Mouse (Mus musculus) lung, embryonic 15.5 days (tissue): ENCODE results near the gene Chchd6. TPM values are rescaled to one million over a fixed set of nuclear protein-coding genes. Genes with fewer than 3 reads are reported as not detected.
A peak's percentile ranks its signal among the peaks of the same experiment; 100 is the strongest.

Experiments
- ATAC-seq: fragments of 200-750 bp; cut with Nextera tagmentation; 2 replicates; pipeline ENCODE4 v1.8.0; 2017; ENCODE audit warnings: moderate number of reproducible peaks, borderline replicate concordance; ENCODE audit not compliant: low FRiP score, low TSS enrichment; ENCODE audit errors: extremely low read depth
- H3K27ac ChIP-seq: fragments of 300-500 bp; sonication (generic); 2 replicates; pipeline ENCODE4 v1.5.1; 2015; ENCODE audit warnings: moderate library complexity, mild to moderate bottlenecking, inconsistent platforms
- H3K27me3 ChIP-seq: fragments of 300-500 bp; sonication (generic); 2 replicates; pipeline ENCODE4 v1.6.1; 2015; ENCODE audit warnings: inconsistent platforms
- H3K36me3 ChIP-seq: fragments of 300-500 bp; sonication (generic); 2 replicates; pipeline ENCODE4 v1.6.1; 2015; ENCODE audit warnings: inconsistent platforms
- H3K4me1 ChIP-seq: fragments of 300-500 bp; sonication (generic); 2 replicates; pipeline ENCODE4 v1.6.1; 2015; ENCODE audit warnings: inconsistent platforms
- H3K4me2 ChIP-seq: fragments of 300-500 bp; sonication (generic); 2 replicates; pipeline ENCODE4 v1.6.1; 2015; ENCODE audit warnings: inconsistent platforms, mild to moderate bottlenecking, moderate library complexity
- H3K4me3 ChIP-seq: fragments of 300-500 bp; sonication (generic); 2 replicates; pipeline ENCODE4 v1.5.1; 2015; ENCODE audit warnings: mild to moderate bottlenecking, inconsistent platforms
- H3K9ac ChIP-seq: fragments of 300-500 bp; sonication (generic); 2 replicates; pipeline ENCODE4 v1.6.1; 2015; ENCODE audit warnings: inconsistent platforms
- H3K9me3 ChIP-seq: fragments of 300-500 bp; sonication (generic); 2 replicates; pipeline ENCODE4 v1.6.1; 2016; ENCODE audit warnings: inconsistent platforms
- WGBS: fragments of 180-500 bp; shearing (Covaris S2); methylation state at CpG from one replicate; pipeline ENCODE4 v1.1.7; 2015; 5-methylcytosine and 5-hydroxymethylcytosine counted together
- polyA plus RNA-seq: library from polyadenylated mRNA; unstranded; fragments of >200 nt; fragmentation: Nextera tagmentation; extraction: Ambion mirVana; gene quantifications from 2 replicates; pipeline ENCODE4 v1.2.1, GENCODE M21; 2015

Chchd6 gene
- polyA plus RNA-seq, 1 experiment from 2014 or later: 60.8 TPM

DNA sequence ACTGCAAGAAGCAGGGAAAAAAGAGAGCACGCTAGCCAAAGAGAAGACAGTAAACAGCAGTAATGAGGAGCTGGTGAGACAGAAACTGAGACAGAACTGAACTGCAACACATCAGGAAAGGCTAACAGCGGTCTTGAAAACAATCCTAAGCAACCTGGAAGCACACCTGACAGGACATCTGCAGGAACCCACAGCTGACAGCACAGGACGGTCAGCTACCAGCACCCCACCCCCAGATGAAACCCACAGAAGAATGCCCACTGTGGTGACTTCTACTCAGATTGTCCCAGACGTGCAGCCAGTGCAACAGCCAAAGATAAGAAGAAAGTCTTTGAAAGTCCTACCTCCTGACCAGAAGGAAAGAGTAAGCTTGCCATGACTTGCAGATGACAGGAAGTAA lies 103.1 kb downstream of the Chchd6 start:
- no peaks in the 10 kb centered on the region for H3K9me3 ChIP-seq
- no peak overlapping the region for H3K27ac ChIP-seq
- H3K9ac ChIP-seq: no peak overlapping the region
- no peak for ATAC-seq
- H3K4me3 ChIP-seq: no peak overlapping the region
- H3K4me1 ChIP-seq: no peaks in the 10 kb centered on the region
- H3K27me3 ChIP-seq: no peaks in the 10 kb centered on the region
- no peaks in the 10 kb centered on the region for H3K36me3 ChIP-seq
- no peak overlapping the region for H3K4me2 ChIP-seq
- 60% methylated on average over 4 of the region's 4 CpGs for WGBS

DNA sequence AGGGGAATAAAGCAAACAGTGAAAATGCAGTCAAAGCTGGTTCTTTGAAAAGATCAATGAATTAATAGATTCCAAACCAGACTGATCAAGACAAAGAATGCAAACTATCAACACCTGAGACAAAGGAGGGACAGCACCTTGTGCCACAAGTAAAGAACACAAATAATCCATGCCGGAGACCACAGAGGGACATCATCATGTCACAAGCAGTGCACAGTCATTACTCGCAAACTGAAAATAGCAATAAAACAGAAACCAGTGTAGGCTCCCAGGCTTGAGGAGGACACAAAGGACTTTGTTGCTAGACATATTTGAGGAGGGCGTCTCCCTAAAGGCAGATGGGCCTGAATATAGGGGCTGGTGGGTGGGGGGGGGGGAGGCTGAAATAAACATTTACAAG lies 105.1 kb downstream of the Chchd6 start:
- 84% methylated on average over 3 of the region's 3 CpGs for WGBS
- Histone ChIP-seq H3K4me3 (no peak overlapping the region), H3K27me3 (no peaks in the 10 kb centered on the region), H3K9me3 (no peaks in the 10 kb centered on the region), H3K27ac (no peak overlapping the region), H3K4me1 (no peaks in the 10 kb centered on the region), H3K36me3 (no peaks in the 10 kb centered on the region), H3K9ac (no peak overlapping the region), H3K4me2 (no peak overlapping the region)
- ATAC-seq: no peak

DNA sequence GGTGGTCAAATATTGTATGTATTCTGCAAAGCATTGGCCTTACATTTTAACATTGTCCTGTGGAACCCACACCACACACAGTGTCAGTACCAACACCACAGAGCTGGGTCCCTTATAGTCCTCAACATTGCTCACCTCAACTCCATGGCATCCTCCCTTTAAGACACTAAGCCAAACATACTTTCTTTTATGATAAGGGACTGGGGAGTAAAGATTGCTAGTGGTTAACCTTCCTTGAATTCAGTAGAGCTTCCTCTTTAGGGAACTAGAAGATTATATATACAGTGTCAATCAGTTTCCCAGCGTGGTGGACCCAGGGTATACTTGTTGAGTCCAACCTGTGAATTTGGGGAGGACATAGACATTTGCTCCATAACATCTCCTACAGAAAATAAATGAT lies 105.9 kb downstream of the Chchd6 start:
- Histone ChIP-seq H3K4me2 (no peak overlapping the region), H3K36me3 (no peaks in the 10 kb centered on the region), H3K4me1 (no peaks in the 10 kb centered on the region), H3K27ac (no peak overlapping the region), H3K9ac (no peak overlapping the region), H3K27me3 (no peaks in the 10 kb centered on the region), H3K9me3 (no peaks in the 10 kb centered on the region), H3K4me3 (no peak overlapping the region)
- no peak for ATAC-seq
- WGBS: 74% methylated on average over 1 of the region's 1 CpGs

DNA sequence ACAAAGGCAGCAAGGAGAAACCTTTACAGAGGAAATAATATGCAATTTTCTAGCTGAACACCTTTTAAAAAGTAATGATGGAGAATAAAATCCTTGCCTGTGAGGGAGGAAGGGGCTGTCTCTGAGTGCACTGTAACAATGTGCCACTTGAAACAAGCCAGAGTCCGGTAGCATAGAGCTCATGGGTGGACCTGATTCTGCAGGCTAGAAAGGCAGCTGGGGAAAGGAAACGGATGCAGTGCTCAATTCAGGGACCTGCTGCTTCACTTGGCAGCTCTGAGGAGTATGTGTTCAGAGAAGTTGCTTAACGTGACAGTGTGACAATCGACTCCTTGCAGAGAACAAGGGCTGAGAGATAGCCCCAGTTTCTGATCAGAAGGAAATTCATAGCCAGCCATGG lies 109.4 kb downstream of the Chchd6 start:
- Histone ChIP-seq H3K27ac (no peak overlapping the region), H3K9ac (no peak overlapping the region), H3K4me3 (no peak overlapping the region), H3K27me3 (no peaks in the 10 kb centered on the region), H3K9me3 (no peaks in the 10 kb centered on the region), H3K4me2 (no peak overlapping the region), H3K4me1 (no peaks in the 10 kb centered on the region), H3K36me3 (no peaks in the 10 kb centered on the region)
- 35% methylated on average over 4 of the region's 4 CpGs for WGBS
- ATAC-seq: no peak

DNA sequence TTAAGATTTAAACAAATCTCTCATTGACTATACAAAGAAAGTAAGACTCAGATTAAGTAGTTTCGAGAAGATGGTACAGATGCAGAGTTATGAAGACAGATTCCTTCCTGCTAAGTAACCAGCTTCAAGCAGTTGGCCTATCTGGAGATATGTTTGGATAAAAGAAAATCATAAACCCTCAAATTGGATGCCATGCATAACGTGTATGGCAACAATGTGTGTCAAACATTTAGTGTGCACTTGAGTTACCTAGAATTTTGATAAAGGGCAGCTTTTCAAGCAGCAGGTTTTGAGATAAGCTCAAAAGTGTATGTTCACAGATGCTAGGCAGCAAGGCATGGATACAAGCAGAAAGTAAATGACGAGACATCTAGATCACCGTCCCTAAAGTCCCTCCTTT lies 114.3 kb downstream of the Chchd6 start:
- no peak for ATAC-seq
- Histone ChIP-seq H3K9me3 (no peaks in the 10 kb centered on the region), H3K27me3 (no peaks in the 10 kb centered on the region), H3K4me1 (no peaks in the 10 kb centered on the region), H3K9ac (no peak overlapping the region), H3K4me3 (no peak overlapping the region), H3K4me2 (no peak overlapping the region), H3K27ac (no peak overlapping the region), H3K36me3 (no peaks in the 10 kb centered on the region)
- WGBS: 47% methylated on average over 4 of the region's 4 CpGs

DNA sequence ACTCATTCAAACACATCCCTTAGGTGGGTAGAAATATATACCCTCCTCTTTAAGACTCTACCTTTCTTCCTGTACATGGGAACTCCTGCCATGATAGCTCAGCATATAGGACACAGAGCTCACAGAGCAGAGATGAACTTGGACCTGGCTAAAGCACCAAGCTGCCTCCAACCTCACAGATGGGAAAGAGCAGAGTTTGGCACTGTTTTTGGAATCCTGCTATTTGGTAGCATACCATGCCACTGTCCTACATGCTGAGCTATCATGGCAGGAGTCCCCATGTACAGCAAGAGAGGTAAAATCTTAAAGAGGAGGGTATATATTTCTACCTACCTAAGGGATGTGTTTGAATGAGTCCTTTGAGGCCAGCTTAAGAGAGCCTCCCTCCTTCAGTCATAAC lies 127.5 kb downstream of the Chchd6 start:
- H3K9ac ChIP-seq: no peak overlapping the region
- no peak overlapping the region for H3K4me2 ChIP-seq
- no peak for ATAC-seq

DNA sequence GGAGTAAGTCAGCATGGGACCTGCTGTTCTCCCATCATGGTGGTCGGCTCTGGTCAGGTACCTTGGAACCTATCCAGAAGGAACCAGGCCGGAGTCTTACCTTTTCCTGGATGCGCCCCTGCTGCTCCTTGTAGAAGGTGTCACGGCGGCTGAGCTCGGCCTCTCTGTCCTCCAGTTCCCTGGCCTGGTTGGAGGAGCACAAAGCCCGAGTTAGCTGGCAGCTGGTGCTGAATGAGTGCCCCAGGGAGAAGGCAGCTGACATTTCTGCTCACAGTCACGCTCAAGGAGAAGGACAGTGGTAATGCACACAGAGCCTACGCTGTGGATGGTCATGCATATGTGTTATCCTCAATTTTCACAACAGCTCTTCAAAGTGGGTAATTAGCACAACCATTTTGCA lies 128.2 kb downstream of the Chchd6 start:
- no peaks in the 10 kb centered on the region for H3K27me3 ChIP-seq
- 79% methylated on average over 9 of the region's 9 CpGs for WGBS
- H3K27ac ChIP-seq: no peak overlapping the region
- H3K36me3 ChIP-seq: no peaks in the 10 kb centered on the region
- H3K9ac ChIP-seq: no peak overlapping the region
- ATAC-seq: no peak
- H3K4me3 ChIP-seq: no peak overlapping the region
- no peak overlapping the region for H3K4me2 ChIP-seq
- peaks cover 10% of the 10 kb centered on the region for H3K4me1 ChIP-seq
- H3K9me3 ChIP-seq: no peaks in the 10 kb centered on the region

More for the DNA sequence above, 127.5 kb downstream of the Chchd6 start:
- no peaks in the 10 kb centered on the region for H3K27me3 ChIP-seq
- H3K4me1 ChIP-seq: 0 out of 2 replicates have a peak, but pooled peaks cover 5% of the 10 kb centered on the region
- no peaks in the 10 kb centered on the region for H3K36me3 ChIP-seq
- no peak overlapping the region for H3K27ac ChIP-seq
- no peak overlapping the region for H3K4me3 ChIP-seq
- H3K9me3 ChIP-seq: no peaks in the 10 kb centered on the region

DNA sequence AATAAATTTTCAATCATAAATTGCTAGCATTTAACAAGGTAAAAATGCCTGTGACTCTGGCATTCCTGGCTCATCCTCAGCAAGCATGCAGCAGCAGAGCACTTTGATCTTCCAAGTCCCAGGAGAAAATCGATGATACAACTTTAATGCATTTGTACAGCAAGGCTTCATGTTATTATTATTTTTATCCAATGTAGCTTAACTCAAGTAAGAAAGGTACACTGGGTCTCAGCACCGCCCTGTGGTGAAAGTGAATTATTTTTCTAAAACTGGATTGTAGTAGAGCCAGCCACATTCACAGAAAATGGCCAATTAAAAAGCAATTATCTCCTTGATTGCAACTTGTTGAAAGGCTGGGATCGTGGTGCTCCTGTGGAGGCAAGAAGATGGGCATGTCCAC lies 128.6 kb downstream of the Chchd6 start:
- Histone ChIP-seq H3K4me2 (no peak overlapping the region), H3K36me3 (no peaks in the 10 kb centered on the region), H3K9me3 (no peaks in the 10 kb centered on the region), H3K4me3 (no peak overlapping the region), H3K9ac (no peak overlapping the region), H3K4me1 (peaks cover 14% of the 10 kb centered on the region), H3K27ac (no peak overlapping the region), H3K27me3 (no peaks in the 10 kb centered on the region)
- ATAC-seq: no peak
- WGBS: 77% methylated on average over 3 of the region's 3 CpGs

DNA sequence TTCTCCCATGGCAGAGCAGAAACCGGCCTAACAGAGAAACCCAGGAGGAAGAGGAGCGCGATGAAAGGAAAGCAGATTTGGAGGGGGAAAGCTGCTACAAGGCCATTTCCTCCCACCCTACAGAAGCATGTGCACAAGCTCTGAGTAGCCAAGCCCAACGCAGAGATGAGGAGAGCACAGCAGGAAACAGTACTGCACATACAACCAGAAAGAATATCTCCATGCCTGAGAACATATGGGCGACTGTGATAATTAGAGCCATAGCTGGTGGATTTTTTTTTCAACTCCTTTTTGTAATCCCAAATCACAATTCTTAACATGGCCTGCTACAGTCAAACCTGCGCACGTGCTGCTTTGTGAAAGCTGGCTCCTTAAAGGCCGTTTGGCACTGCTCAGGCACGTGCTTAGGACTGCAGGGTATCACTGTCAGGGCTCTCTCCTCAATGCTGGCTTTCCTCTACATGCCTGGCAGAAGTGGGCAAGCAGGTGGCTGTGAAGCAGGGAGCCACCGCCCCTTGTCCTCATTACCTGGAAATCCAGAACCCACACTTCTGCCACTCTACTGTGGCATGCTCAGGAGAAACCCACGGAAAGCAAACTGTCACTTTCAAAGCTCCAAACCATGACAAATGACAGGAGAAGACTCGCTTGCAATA lies 129.3 kb downstream of the Chchd6 start:
- Histone ChIP-seq H3K9ac (no peak overlapping the region), H3K9me3 (no peaks in the 10 kb centered on the region), H3K27me3 (no peaks in the 10 kb centered on the region), H3K4me2 (no peak overlapping the region), H3K4me3 (no peak overlapping the region), H3K4me1 (peaks cover 21% of the 10 kb centered on the region), H3K36me3 (no peaks in the 10 kb centered on the region), H3K27ac (no peak overlapping the region)
- 75% methylated on average over 12 of the region's 12 CpGs for WGBS
- no peak for ATAC-seq

DNA sequence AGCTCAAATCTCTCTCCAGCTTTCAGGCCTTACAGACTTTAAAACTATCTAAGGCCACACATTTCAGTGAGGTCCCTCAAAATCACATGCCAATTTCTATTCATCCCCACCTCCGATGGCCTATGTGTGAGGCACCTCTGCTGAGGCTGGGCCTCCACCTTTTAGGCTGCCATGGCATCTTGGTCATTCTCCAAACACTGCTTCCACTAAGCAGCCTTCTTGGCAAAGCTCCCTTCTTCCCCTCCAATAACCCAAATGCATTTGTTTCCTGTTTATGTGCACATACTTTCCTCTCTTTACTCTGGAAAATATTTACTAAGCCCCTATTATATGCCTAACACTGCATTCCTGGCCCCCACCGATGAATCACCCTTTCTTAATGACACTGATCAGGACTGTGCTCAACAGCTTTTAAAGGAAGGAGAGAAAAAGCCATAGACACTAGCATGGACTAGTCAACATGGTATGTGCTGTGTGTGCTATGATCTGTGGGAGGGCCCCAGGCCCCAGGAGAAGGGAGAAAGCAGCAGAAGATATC lies 133.2 kb downstream of the Chchd6 start:
- Histone ChIP-seq H3K27ac (peak overlapping the region; percentile 54), H3K4me1 (peaks cover 17% of the 10 kb centered on the region), H3K36me3 (no peaks in the 10 kb centered on the region), H3K4me3 (no peak overlapping the region), H3K9ac (no peak overlapping the region), H3K27me3 (no peaks in the 10 kb centered on the region), H3K9me3 (no peaks in the 10 kb centered on the region), H3K4me2 (no peak overlapping the region)
- WGBS: 69% methylated on average over 2 of the region's 2 CpGs
- ATAC-seq: peak; percentile 49; the same call in 1 of the 2 replicates

DNA sequence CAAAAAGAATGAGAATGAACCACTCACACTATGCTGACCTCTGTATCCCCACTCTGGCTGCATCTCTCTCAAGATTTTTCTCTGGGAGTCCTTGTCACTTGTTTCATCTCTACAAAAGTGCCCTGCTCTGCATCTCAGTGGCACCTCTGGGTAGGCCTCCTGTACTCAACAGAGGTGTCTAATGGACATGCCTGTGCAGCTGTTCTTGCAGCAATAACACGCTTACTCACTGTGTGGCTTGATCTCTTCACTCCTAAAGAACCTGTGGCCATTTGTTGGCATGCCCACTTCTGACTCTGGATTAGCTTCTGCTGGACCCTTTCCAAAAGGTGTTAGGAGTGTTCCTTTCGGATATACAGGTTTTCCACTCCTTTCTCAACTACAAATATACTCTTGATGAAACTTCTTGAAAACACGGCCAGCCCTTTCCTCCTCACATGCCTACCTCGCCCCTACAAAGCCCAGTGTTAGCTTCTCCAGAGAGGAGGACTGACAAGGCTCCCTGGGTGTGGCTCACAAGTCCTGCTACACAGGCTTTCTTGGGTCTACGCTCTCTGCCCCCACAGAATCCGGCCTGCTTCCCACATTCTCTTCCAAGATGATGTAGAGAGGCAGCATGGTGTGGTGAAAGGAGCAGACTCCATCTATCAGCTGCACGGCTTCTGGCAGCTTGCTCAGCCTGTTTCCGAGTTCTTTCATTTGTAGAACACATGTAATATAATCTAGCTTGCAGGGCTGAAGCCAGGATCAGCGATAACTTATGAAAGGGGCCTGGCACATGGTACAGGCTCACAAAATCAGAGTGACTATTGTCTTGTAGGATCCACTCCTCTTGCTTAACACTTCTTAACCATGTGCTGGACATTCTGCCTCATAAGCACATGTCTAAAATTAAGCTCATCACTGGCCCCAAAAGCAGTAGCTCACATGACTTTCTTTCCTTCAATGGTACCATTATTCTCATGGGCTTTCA lies 133.9 kb downstream of the Chchd6 start:
- 47% methylated on average over 9 of the region's 9 CpGs for WGBS
- H3K4me1 ChIP-seq: peaks cover 18% of the 10 kb centered on the region
- ATAC-seq: 0 out of 2 replicates have a peak, but pooled peaks have one; percentile 23
- no peaks in the 10 kb centered on the region for H3K27me3 ChIP-seq
- H3K4me2 ChIP-seq: no peak overlapping the region
- no peaks in the 10 kb centered on the region for H3K9me3 ChIP-seq
- no peaks in the 10 kb centered on the region for H3K36me3 ChIP-seq
- H3K4me3 ChIP-seq: no peak overlapping the region
- peak overlapping the region; percentile 54 for H3K27ac ChIP-seq
- no peak overlapping the region for H3K9ac ChIP-seq

DNA sequence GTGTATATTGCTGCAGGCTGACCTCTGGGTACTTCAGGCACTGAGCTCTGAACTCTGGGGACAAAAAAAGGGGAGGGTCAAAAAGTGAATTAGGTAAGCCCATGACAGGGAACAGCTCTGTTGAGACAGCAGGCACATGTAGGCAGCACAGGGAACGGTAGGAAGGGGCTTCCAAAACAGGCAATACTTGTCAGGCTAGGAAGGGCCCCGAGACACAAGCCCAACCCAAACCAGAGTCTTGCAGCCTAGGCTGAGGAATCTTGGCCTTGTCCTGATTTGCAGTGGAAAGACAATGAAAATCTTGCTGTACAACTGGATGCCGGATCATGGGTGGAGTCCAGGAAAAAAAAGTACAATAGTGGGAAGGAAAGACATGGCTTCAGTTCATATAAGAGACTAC lies 135.8 kb downstream of the Chchd6 start:
- WGBS: 68% methylated on average over 3 of the region's 3 CpGs
- ATAC-seq: no peak
- no peak overlapping the region for H3K9ac ChIP-seq

More for the DNA sequence above, 135.8 kb downstream of the Chchd6 start:
- no peaks in the 10 kb centered on the region for H3K9me3 ChIP-seq
- no peak overlapping the region for H3K4me3 ChIP-seq
- no peaks in the 10 kb centered on the region for H3K36me3 ChIP-seq
- no peaks in the 10 kb centered on the region for H3K27me3 ChIP-seq
- H3K4me2 ChIP-seq: no peak overlapping the region
- peaks cover 31% of the 10 kb centered on the region for H3K4me1 ChIP-seq
- no peak overlapping the region for H3K27ac ChIP-seq
